Mouse (Mus musculus) cerebellum, postnatal 14 days (tissue): Measurements from ENCODE around the gene Nrxn3.

Experiments used
- DNase-seq, 2 experiments: peaks; one replicate each; pipeline ENCODE4 v3.0.0; 2021; ENCODE audit warnings: mixed read lengths in 2 of 2

The Nrxn3 gene

GRCm38 (mm10) chr12:88816865-88817264 is 94.2 kb downstream of the Nrxn3 start:
- no peak for DNase-seq

GRCm38 (mm10) chr12:88818622-88819334 is 96.1 kb downstream of the Nrxn3 start:
- peak; percentile 43 to 56 for DNase-seq

- DNase-seq = no peak
Observed at GRCm38 (mm10) chr12:88819335-88819709, 96.6 kb downstream of the Nrxn3 start.

- no peak for DNase-seq
Observed at GRCm38 (mm10) chr12:88820131-88820530, 97.5 kb downstream of the Nrxn3 start.

- no peak for DNase-seq
Observed at GRCm38 (mm10) chr12:88830851-88831250, 108.2 kb downstream of the Nrxn3 start.

GRCm38 (mm10) chr12:88835821-88836220 is 113.1 kb downstream of the Nrxn3 start:
- no peak for DNase-seq

- peak in 1 of 2 experiments; percentile 14 for DNase-seq
Observed at GRCm38 (mm10) chr12:88839724-88840123, 117.0 kb downstream of the Nrxn3 start.

- DNase-seq = no peak
Observed at GRCm38 (mm10) chr12:88841350-88841749, 118.7 kb downstream of the Nrxn3 start.

- DNase-seq = peak; percentile 19 to 20
Observed at GRCm38 (mm10) chr12:88850400-88851179, 127.9 kb downstream of the Nrxn3 start.

- DNase-seq = peak; percentile 33 to 39
Observed at GRCm38 (mm10) chr12:88854039-88854438, 131.4 kb downstream of the Nrxn3 start.

GRCm38 (mm10) chr12:88857701-88858100 is 135.0 kb downstream of the Nrxn3 start:
- no peak for DNase-seq

- DNase-seq = peak; percentile 13 to 18
Observed at GRCm38 (mm10) chr12:88859456-88860345, 137.0 kb downstream of the Nrxn3 start.

- no peak for DNase-seq
Observed at GRCm38 (mm10) chr12:88860397-88860796, 137.7 kb downstream of the Nrxn3 start.

GRCm38 (mm10) chr12:88863069-88863468 is 140.4 kb downstream of the Nrxn3 start:
- DNase-seq = no peak

- DNase-seq = no peak
Observed at GRCm38 (mm10) chr12:88868288-88868687, 145.6 kb downstream of the Nrxn3 start.

GRCm38 (mm10) chr12:88897331-88897730 is 174.7 kb downstream of the Nrxn3 start:
- DNase-seq = no peak

GRCm38 (mm10) chr12:88900014-88900727 is 177.5 kb downstream of the Nrxn3 start:
- no peak for DNase-seq

GRCm38 (mm10) chr12:88900728-88901080 is 178.0 kb downstream of the Nrxn3 start:
- DNase-seq = peak; percentile 41 to 64

- peak; percentile 10 to 15 for DNase-seq
Observed at GRCm38 (mm10) chr12:88910761-88911160, 188.1 kb downstream of the Nrxn3 start.

- peak; percentile 12 to 31 for DNase-seq
Observed at GRCm38 (mm10) chr12:88916752-88917151, 194.1 kb downstream of the Nrxn3 start.

- no peak for DNase-seq
Observed at GRCm38 (mm10) chr12:88924896-88925295, 202.2 kb downstream of the Nrxn3 start.

GRCm38 (mm10) chr12:88926306-88926705 is 203.6 kb downstream of the Nrxn3 start:
- no peak for DNase-seq
